Mouse (Mus musculus) limb, embryonic 14.5 days (tissue): ENCODE measurements around the gene Olfr1057. TPM values are rescaled to one million over a fixed set of nuclear protein-coding genes. Genes with fewer than 3 reads are reported as not detected.
"Not testable (repeated sequence)": the region's sequence is repeated elsewhere in the genome, so short reads cannot be mapped to it uniquely, and the experiment has no call there.

Experiments
- ATAC-seq: fragments of 200-750 bp; cut with Nextera tagmentation; 2 replicates; pipeline ENCODE4 v1.8.0; 2017; ENCODE audit warnings: low read depth, moderate number of reproducible peaks, moderate TSS enrichment; ENCODE audit not compliant: low FRiP score
- DNase-seq: peaks from one replicate; pipeline ENCODE4 v3.0.0-alpha.2; 2015; ENCODE audit warnings: low spot score
- H3K27ac ChIP-seq: fragments of 300-500 bp; sonication (generic); replicated peaks from 2 replicates; pipeline ENCODE4 v1.5.1; 2014; ENCODE audit warnings: low read depth, mild to moderate bottlenecking, low read length, moderate library complexity, mixed read lengths
- H3K27me3 ChIP-seq: fragments of 300-500 bp; sonication (generic); 2 replicates; pipeline ENCODE4 v1.6.1; 2014; ENCODE audit warnings: low read length, mixed read lengths; ENCODE audit not compliant: control insufficient read depth, insufficient read depth
- H3K36me3 ChIP-seq: fragments of 300-500 bp; sonication (generic); 2 replicates; pipeline ENCODE4 v1.6.1; 2014; ENCODE audit warnings: mild to moderate bottlenecking, low read length, moderate library complexity, mixed read lengths; ENCODE audit not compliant: control insufficient read depth, insufficient read depth
- H3K4me1 ChIP-seq: fragments of 300-500 bp; sonication (generic); 2 replicates; pipeline ENCODE4 v1.6.1; 2014; ENCODE audit warnings: antibody characterized with exemption, low read length, mixed read lengths; ENCODE audit not compliant: control insufficient read depth, insufficient read depth
- H3K4me2 ChIP-seq: fragments of 300-500 bp; sonication (generic); replicated peaks from 2 replicates; pipeline ENCODE4 v1.6.1; 2014; ENCODE audit warnings: low read depth, mild to moderate bottlenecking, low read length, moderate library complexity; ENCODE audit not compliant: severe bottlenecking
- H3K4me3 ChIP-seq: fragments of 300-500 bp; sonication (generic); replicated peaks from 2 replicates; pipeline ENCODE4 v1.5.1; 2014; ENCODE audit warnings: low read length
- H3K9ac ChIP-seq: fragments of 300-500 bp; sonication (generic); 2 replicates; pipeline ENCODE4 v1.6.1; 2014; ENCODE audit warnings: mild to moderate bottlenecking, low read depth, low read length, moderate library complexity; ENCODE audit not compliant: severe bottlenecking
- H3K9me3 ChIP-seq: fragments of 300-500 bp; sonication (generic); 2 replicates; pipeline ENCODE4 v1.6.1; 2016; ENCODE audit warnings: low read length; ENCODE audit not compliant: control insufficient read depth
- POLR2A ChIP-seq: fragments of 200-500 bp; IDR thresholded peaks from 2 replicates; pipeline ENCODE4 v1.8.0; 2012; ENCODE audit warnings: inconsistent platforms, mild to moderate bottlenecking, moderate library complexity, borderline replicate concordance; ENCODE audit not compliant: insufficient read depth, insufficient read length; ENCODE audit errors: extremely low read depth
- WGBS: fragments of 180-500 bp; shearing (Covaris S2); extraction: QIAGEN DNeasy Blood & Tissue Kit; methylation state at CpG from one replicate; pipeline ENCODE4 v1.1.7; 2014; 5-methylcytosine and 5-hydroxymethylcytosine counted together
- polyA plus RNA-seq, 2 experiments: library from polyadenylated mRNA; depleted of rRNA in 1 of 2; stranded (reverse) in 1 of 2; unstranded in 1 of 2; fragments of >200 nt; fragmentation: Nextera tagmentation in 1 of 2; extraction: Ambion mirVana in 1 of 2; gene quantifications; 2 replicates each; pipeline versions ENCODE4 v1.2.1 to v1.2.3; 2012 to 2014

Gene Olfr1057
- polyA plus RNA-seq, 2 experiments: not detected

- no peak for DNase-seq
- Histone ChIP-seq H3K27me3 (no peaks in the 10 kb centered on the region), H3K4me1 (no peaks in the 10 kb centered on the region), H3K27ac (no peak within 1 kb of the TSS), H3K9me3 (no peaks in the 10 kb centered on the region), H3K4me2 (no peak within 1 kb of the TSS), H3K36me3 (no peaks in the 10 kb centered on the region), H3K4me3 (no peak within 1 kb of the TSS), H3K9ac (no peak within 1 kb of the TSS)
- ATAC-seq: no peak
- no peak for TF ChIP-seq POLR2A
Measured at GRCm38 (mm10) chr2:86362369-86362768, 15.8 kb downstream of the Olfr1057 start, which contains the start of gene Olfr1056. Gene Olfr1056, minus strand, starts transcription at chr2:86362469.

- not testable (repeated sequence) for H3K4me2 ChIP-seq, H3K4me1 ChIP-seq, H3K9ac ChIP-seq, H3K9me3 ChIP-seq, H3K4me3 ChIP-seq, DNase-seq, H3K36me3 ChIP-seq, H3K27me3 ChIP-seq, H3K27ac ChIP-seq, ATAC-seq
- 90% methylated on average over 1 of the region's 1 CpGs for WGBS
Measured at GRCm38 (mm10) chr2:86351751-86352150, 26.4 kb downstream of the Olfr1057 start.

- 82% methylated on average over 5 of the region's 5 CpGs for whole genome bisulfite sequencing
- ATAC-seq: no peak
- H3K36me3 ChIP-seq: no peaks in the 10 kb centered on the region
- TF ChIP-seq POLR2A: no peak
- no peak within 1 kb of the TSS for H3K4me3 ChIP-seq
- no peaks in the 10 kb centered on the region for H3K27me3 ChIP-seq
- H3K27ac ChIP-seq: no peak within 1 kb of the TSS
- no peak within 1 kb of the TSS for H3K9ac ChIP-seq
- H3K4me2 ChIP-seq: no peak within 1 kb of the TSS
- no peaks in the 10 kb centered on the region for H3K4me1 ChIP-seq
- DNase-seq: no peak
- H3K9me3 ChIP-seq: no peaks in the 10 kb centered on the region
Measured at GRCm38 (mm10) chr2:86350184-86350583, 28.0 kb downstream of the Olfr1057 start, which contains the start of gene Olfr1055. Gene Olfr1055, minus strand, starts transcription at chr2:86350284.

GRCm38 (mm10) chr2:86335333-86335732, 42.9 kb downstream of the Olfr1057 start, which contains the start of gene Olfr1054:
Gene Olfr1054, minus strand, starts transcription at chr2:86335433.
- WGBS: 84% methylated on average over 3 of the region's 3 CpGs
- H3K27me3 ChIP-seq: no peaks in the 10 kb centered on the region
- H3K36me3 ChIP-seq: no peaks in the 10 kb centered on the region
- no peak within 1 kb of the TSS for H3K27ac ChIP-seq
- TF ChIP-seq POLR2A: no peak
- no peak within 1 kb of the TSS for H3K4me2 ChIP-seq
- ATAC-seq: no peak
- no peaks in the 10 kb centered on the region for H3K4me1 ChIP-seq
- no peaks in the 10 kb centered on the region for H3K9me3 ChIP-seq
- no peak within 1 kb of the TSS for H3K9ac ChIP-seq
- no peak for DNase-seq
- no peak within 1 kb of the TSS for H3K4me3 ChIP-seq

Other genes with a start within 250 kb of the Olfr1057 start
- gene Olfr1039, start 242.5 kb downstream of the Olfr1057 start, polyA plus RNA-seq (2012; rRNA removed): not detected in 2 replicates
- gene Olfr1039, start 242.5 kb downstream of the Olfr1057 start, polyA plus RNA-seq (2014; fragmentation: Nextera tagmentation; extraction: Ambion mirVana): not detected in 2 replicates
- gene Olfr1040, start 231.7 kb downstream of the Olfr1057 start, polyA plus RNA-seq (2012; rRNA removed): not detected in 2 replicates
- not detected in 2 replicates for gene Olfr1040, start 231.7 kb downstream of the Olfr1057 start, polyA plus RNA-seq (2014; fragmentation: Nextera tagmentation; extraction: Ambion mirVana)
- gene Olfr1042, start 216.6 kb downstream of the Olfr1057 start, polyA plus RNA-seq (2012; rRNA removed): not detected in 2 replicates
- not detected in 2 replicates for gene Olfr1042, start 216.6 kb downstream of the Olfr1057 start, polyA plus RNA-seq (2014; fragmentation: Nextera tagmentation; extraction: Ambion mirVana)
- not detected in 2 replicates for gene Olfr1043, start 210.9 kb downstream of the Olfr1057 start, polyA plus RNA-seq (2012; rRNA removed)
- not detected in 2 replicates for gene Olfr1043, start 210.9 kb downstream of the Olfr1057 start, polyA plus RNA-seq (2014; fragmentation: Nextera tagmentation; extraction: Ambion mirVana)
- not detected in 2 replicates for gene Olfr1044, start 200.6 kb downstream of the Olfr1057 start, polyA plus RNA-seq (2012; rRNA removed)
- gene Olfr1044, start 200.6 kb downstream of the Olfr1057 start, polyA plus RNA-seq (2014; fragmentation: Nextera tagmentation; extraction: Ambion mirVana): not detected in 2 replicates
- gene Olfr52, start 192.7 kb downstream of the Olfr1057 start, polyA plus RNA-seq (2012; rRNA removed): not detected in 2 replicates
- not detected in 2 replicates for gene Olfr52, start 192.7 kb downstream of the Olfr1057 start, polyA plus RNA-seq (2014; fragmentation: Nextera tagmentation; extraction: Ambion mirVana)
- not detected in 2 replicates for gene Olfr1045, start 175.4 kb downstream of the Olfr1057 start, polyA plus RNA-seq (2012; rRNA removed)
- not detected in 2 replicates for gene Olfr1045, start 175.4 kb downstream of the Olfr1057 start, polyA plus RNA-seq (2014; fragmentation: Nextera tagmentation; extraction: Ambion mirVana)
- not detected in 2 replicates for gene Olfr1046, start 159.1 kb downstream of the Olfr1057 start, polyA plus RNA-seq (2012; rRNA removed)
- not detected in 2 replicates for gene Olfr1046, start 159.1 kb downstream of the Olfr1057 start, polyA plus RNA-seq (2014; fragmentation: Nextera tagmentation; extraction: Ambion mirVana)
- not detected in 2 replicates for gene Olfr1047, start 147.0 kb downstream of the Olfr1057 start, polyA plus RNA-seq (2012; rRNA removed)
- not detected in 2 replicates for gene Olfr1047, start 147.0 kb downstream of the Olfr1057 start, polyA plus RNA-seq (2014; fragmentation: Nextera tagmentation; extraction: Ambion mirVana)
- not detected in 2 replicates for gene Olfr1048, start 138.1 kb downstream of the Olfr1057 start, polyA plus RNA-seq (2012; rRNA removed)
- gene Olfr1048, start 138.1 kb downstream of the Olfr1057 start, polyA plus RNA-seq (2014; fragmentation: Nextera tagmentation; extraction: Ambion mirVana): not detected in 2 replicates
- not detected in 2 replicates for gene Olfr1049, start 120.1 kb downstream of the Olfr1057 start, polyA plus RNA-seq (2012; rRNA removed)
- gene Olfr1049, start 120.1 kb downstream of the Olfr1057 start, polyA plus RNA-seq (2014; fragmentation: Nextera tagmentation; extraction: Ambion mirVana): not detected in 2 replicates
- gene Olfr1051, start 99.3 kb downstream of the Olfr1057 start, polyA plus RNA-seq (2012; rRNA removed): not detected in 2 replicates
- gene Olfr1051, start 99.3 kb downstream of the Olfr1057 start, polyA plus RNA-seq (2014; fragmentation: Nextera tagmentation; extraction: Ambion mirVana): not detected in 2 replicates
- not detected in 2 replicates for gene Olfr1052, start 85.9 kb downstream of the Olfr1057 start, polyA plus RNA-seq (2012; rRNA removed)
- not detected in 2 replicates for gene Olfr1052, start 85.9 kb downstream of the Olfr1057 start, polyA plus RNA-seq (2014; fragmentation: Nextera tagmentation; extraction: Ambion mirVana)
- not detected in 2 replicates for gene Olfr1053, start 63.1 kb downstream of the Olfr1057 start, polyA plus RNA-seq (2012; rRNA removed)
- gene Olfr1053, start 63.1 kb downstream of the Olfr1057 start, polyA plus RNA-seq (2014; fragmentation: Nextera tagmentation; extraction: Ambion mirVana): not detected in 2 replicates
- gene Olfr1054, start 43.0 kb downstream of the Olfr1057 start, polyA plus RNA-seq (2012; rRNA removed): not detected in 2 replicates
- gene Olfr1054, start 43.0 kb downstream of the Olfr1057 start, polyA plus RNA-seq (2014; fragmentation: Nextera tagmentation; extraction: Ambion mirVana): not detected in 2 replicates
- gene Olfr1055, start 28.1 kb downstream of the Olfr1057 start, polyA plus RNA-seq (2012; rRNA removed): not detected in 2 replicates
- gene Olfr1055, start 28.1 kb downstream of the Olfr1057 start, polyA plus RNA-seq (2014; fragmentation: Nextera tagmentation; extraction: Ambion mirVana): not detected in 2 replicates
- gene Olfr1056, start 15.9 kb downstream of the Olfr1057 start, polyA plus RNA-seq (2012; rRNA removed): not detected in 2 replicates
- gene Olfr1056, start 15.9 kb downstream of the Olfr1057 start, polyA plus RNA-seq (2014; fragmentation: Nextera tagmentation; extraction: Ambion mirVana): not detected in 2 replicates
- gene Olfr1058, start 10.2 kb upstream of the Olfr1057 start, polyA plus RNA-seq (2012; rRNA removed): not detected in 2 replicates
- not detected in 2 replicates for gene Olfr1058, start 10.2 kb upstream of the Olfr1057 start, polyA plus RNA-seq (2014; fragmentation: Nextera tagmentation; extraction: Ambion mirVana)
- gene Olfr1061, start 35.7 kb upstream of the Olfr1057 start, polyA plus RNA-seq (2012; rRNA removed): not detected in 2 replicates
- gene Olfr1061, start 35.7 kb upstream of the Olfr1057 start, polyA plus RNA-seq (2014; fragmentation: Nextera tagmentation; extraction: Ambion mirVana): not detected in 2 replicates
- gene Olfr1062, start 48.4 kb upstream of the Olfr1057 start, polyA plus RNA-seq (2012; rRNA removed): not detected in 2 replicates
- not detected in 2 replicates for gene Olfr1062, start 48.4 kb upstream of the Olfr1057 start, polyA plus RNA-seq (2014; fragmentation: Nextera tagmentation; extraction: Ambion mirVana)
- gene Olfr1065, start 72.2 kb upstream of the Olfr1057 start, polyA plus RNA-seq (2012; rRNA removed): not detected in 2 replicates
- not detected in 2 replicates for gene Olfr1065, start 72.2 kb upstream of the Olfr1057 start, polyA plus RNA-seq (2014; fragmentation: Nextera tagmentation; extraction: Ambion mirVana)
- not detected in 2 replicates for gene Olfr1066, start 77.9 kb upstream of the Olfr1057 start, polyA plus RNA-seq (2012; rRNA removed)
- gene Olfr1066, start 77.9 kb upstream of the Olfr1057 start, polyA plus RNA-seq (2014; fragmentation: Nextera tagmentation; extraction: Ambion mirVana): not detected in 2 replicates
- gene Olfr228, start 109.0 kb upstream of the Olfr1057 start, polyA plus RNA-seq (2012; rRNA removed): not detected in 2 replicates
- gene Olfr228, start 109.0 kb upstream of the Olfr1057 start, polyA plus RNA-seq (2014; fragmentation: Nextera tagmentation; extraction: Ambion mirVana): not detected in 2 replicates
- gene Olfr1076, start 130.1 kb upstream of the Olfr1057 start, polyA plus RNA-seq (2012; rRNA removed): not detected in 2 replicates
- gene Olfr1076, start 130.1 kb upstream of the Olfr1057 start, polyA plus RNA-seq (2014; fragmentation: Nextera tagmentation; extraction: Ambion mirVana): not detected in 2 replicates
- not detected in 2 replicates for gene Olfr1079, start 164.1 kb upstream of the Olfr1057 start, polyA plus RNA-seq (2012; rRNA removed)
- gene Olfr1079, start 164.1 kb upstream of the Olfr1057 start, polyA plus RNA-seq (2014; fragmentation: Nextera tagmentation; extraction: Ambion mirVana): not detected in 2 replicates
- not detected in 2 replicates for gene Olfr1080, start 179.8 kb upstream of the Olfr1057 start, polyA plus RNA-seq (2012; rRNA removed)
- not detected in 2 replicates for gene Olfr1080, start 179.8 kb upstream of the Olfr1057 start, polyA plus RNA-seq (2014; fragmentation: Nextera tagmentation; extraction: Ambion mirVana)
- gene Olfr1082, start 220.6 kb upstream of the Olfr1057 start, polyA plus RNA-seq (2012; rRNA removed): not detected in 2 replicates
- gene Olfr1082, start 220.6 kb upstream of the Olfr1057 start, polyA plus RNA-seq (2014; fragmentation: Nextera tagmentation; extraction: Ambion mirVana): not detected in 2 replicates